Mouse (Mus musculus) skeletal muscle tissue, postnatal 0 days (tissue): ENCODE results near the gene Rsad2. TPM values are rescaled to one million over a fixed set of nuclear protein-coding genes. Genes with fewer than 3 reads are reported as not detected.

ENCODE experiments used
- microRNA-seq, 2 experiments: library from miRNA; unstranded; fragments of <30 nt; microRNA quantifications; one replicate each; pipeline ENCODE4; 2016
- polyA plus RNA-seq: library from polyadenylated mRNA; unstranded; fragments of >200 nt; fragmentation: Nextera tagmentation; extraction: Ambion mirVana; gene quantifications from 2 replicates; pipeline ENCODE4 v1.2.1, GENCODE M21; 2015

The Rsad2 gene
- polyA plus RNA-seq: 3.4 and 3.6 TPM in 2 replicates

GRCm38 (mm10) chr12:26456028-26456698, at the start of gene Rsad2:
Gene Rsad2, minus strand, starts transcription at chr12:26456452.

DNA sequence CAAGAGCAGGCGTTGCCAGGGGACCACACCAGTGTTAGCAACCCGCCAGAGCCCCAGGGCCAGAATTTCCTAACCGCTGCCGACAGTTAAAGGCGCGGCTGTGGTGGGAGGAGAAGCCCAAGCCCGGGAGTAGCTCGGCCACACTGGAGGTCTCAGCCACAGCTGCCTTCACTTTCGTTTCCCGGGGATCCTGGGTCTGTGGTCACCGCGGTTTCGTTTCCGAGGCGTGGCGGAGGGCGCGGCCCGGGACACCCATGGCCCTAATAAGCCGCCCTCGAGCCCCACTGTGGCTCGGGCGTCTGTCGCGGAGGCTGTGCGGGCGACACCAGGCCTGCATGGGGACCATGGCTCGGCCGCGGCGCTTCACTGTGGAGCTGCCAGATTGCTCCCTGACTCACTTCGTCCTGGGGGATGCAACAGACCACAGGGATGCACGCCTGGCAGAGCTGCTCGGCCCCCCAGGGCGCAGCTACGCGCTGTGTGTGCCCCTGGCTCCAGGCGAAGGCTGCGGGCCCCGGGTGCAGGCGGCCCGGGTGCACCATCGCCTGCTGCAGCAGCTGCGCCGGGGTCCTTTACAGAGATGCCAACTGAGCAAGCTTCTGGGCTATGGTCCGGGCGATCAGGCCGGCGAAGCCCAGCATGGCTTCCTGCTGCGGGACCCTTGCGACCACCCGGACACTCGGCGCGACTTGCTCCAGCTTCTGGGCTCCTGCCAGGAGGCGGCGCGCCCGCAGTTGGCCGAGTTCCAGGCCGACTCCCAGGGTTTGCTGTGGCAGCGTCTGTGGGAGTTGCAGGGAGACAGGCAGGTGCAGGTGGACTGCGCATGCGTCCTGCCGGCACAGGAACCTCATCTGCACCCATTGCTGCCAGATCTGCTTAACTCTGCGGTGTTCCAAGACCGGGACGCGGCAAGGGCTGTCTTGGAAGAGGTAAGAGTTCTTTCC, 13.1 kb upstream of the Rsad2 start, which contains the start of gene Cmpk2:
Cmpk2 (plus strand) TSS at position 107 of the 944 bp plus-strand sequence.

GRCm38 (mm10) chr12:26415104-26415771, 41.0 kb downstream of the Rsad2 start, which contains the start of gene Rnf144a:
Gene Rnf144a, minus strand, starts transcription at chr12:26415254.

Small RNA genes within 50 kb of the gene (microRNA-seq; reads per million reads assigned to microRNA genes)
- gene Mir6538: 0.71 to 0.85 reads per million in 2 experiments

Other genes with a start within 250 kb of the Rsad2 start
- 16.4 and 16.7 TPM in 2 replicates for gene Rnf144a, start 41.2 kb downstream of the Rsad2 start, polyA plus RNA-seq
- gene Cmpk2, start 12.8 kb upstream of the Rsad2 start, polyA plus RNA-seq: 5.7 and 6.3 TPM in 2 replicates